Mouse (Mus musculus): ENCODE results near the gene Fndc3b. TPM values are rescaled to one million over a fixed set of nuclear protein-coding genes. Genes with fewer than 3 reads are reported as not detected.

The Fndc3b gene
- polyA plus RNA-seq, 1 experiment, result 23.7 TPM

GRCm38 (mm10) chr3:27604629-27605028 is 106.5 kb downstream of the Fndc3b start:
- Histone ChIP-seq H3K36me3 (ENCODE audit: control insufficient read depth, insufficient read depth) (peaks cover 5% of the 10 kb centered on the region), H3K4me3 (ENCODE audit: insufficient read depth, poor library complexity, severe bottlenecking) (no peak overlapping the region), H3ac (ENCODE audit: control insufficient read depth, insufficient read length, low read depth) (no peak overlapping the region), H3K79me2 (ENCODE audit: control insufficient read depth, insufficient read depth) (peaks cover 96% of the 10 kb centered on the region), H3K27me3 (ENCODE audit: control insufficient read depth, insufficient read depth, insufficient read length) (no peaks in the 10 kb centered on the region), H3K79me3 (ENCODE audit: low read depth) (peaks cover 52% of the 10 kb centered on the region)
- no peak for TF ChIP-seq CEBPB (IDR thresholded peaks at IDR 0.05; ENCODE audit: low read depth)

- H3K79me3 ChIP-seq (ENCODE audit: low read depth), result peaks cover 56% of the 10 kb centered on the region
- H3K4me3 ChIP-seq (ENCODE audit: insufficient read depth, poor library complexity, severe bottlenecking), result no peak overlapping the region
- peaks cover 96% of the 10 kb centered on the region for H3K79me2 ChIP-seq (ENCODE audit: control insufficient read depth, insufficient read depth)
- H3K36me3 ChIP-seq (ENCODE audit: control insufficient read depth, insufficient read depth), result peaks cover 5% of the 10 kb centered on the region
- no peak for TF ChIP-seq MAX (IDR thresholded peaks at IDR 0.05)
- TF ChIP-seq FOSL1 (IDR thresholded peaks at IDR 0.05; ENCODE audit: insufficient read depth, low read length, poor library complexity, severe bottlenecking), result no peak
- TF ChIP-seq MYOD1 (IDR thresholded peaks at IDR 0.05; ENCODE audit: control insufficient read depth, insufficient read length, low read depth), result no peak
- TF ChIP-seq CEBPB (IDR thresholded peaks at IDR 0.05; ENCODE audit: low read depth), result no peak
- no peak for TF ChIP-seq USF1 (IDR thresholded peaks at IDR 0.05; ENCODE audit: low read depth)
- no peak for TF ChIP-seq CTCF (IDR thresholded peaks at IDR 0.05; ENCODE audit: control insufficient read depth, insufficient read depth, insufficient read length)
- TF ChIP-seq MYOG (IDR thresholded peaks at IDR 0.05; ENCODE audit: control insufficient read depth, extremely low read depth, insufficient read length), result no peak
- no peak overlapping the region for H3ac ChIP-seq (ENCODE audit: control insufficient read depth, insufficient read length, low read depth)
- no peaks in the 10 kb centered on the region for H3K27me3 ChIP-seq (ENCODE audit: control insufficient read depth, insufficient read depth, insufficient read length)
Measured at GRCm38 (mm10) chr3:27603905-27604620, 107.0 kb downstream of the Fndc3b start.

GRCm38 (mm10) chr3:27600645-27601044 is 110.5 kb downstream of the Fndc3b start:
- H3K79me2 ChIP-seq (ENCODE audit: control insufficient read depth, insufficient read depth), result peaks cover 96% of the 10 kb centered on the region
- TF ChIP-seq CEBPB (IDR thresholded peaks at IDR 0.05; ENCODE audit: low read depth) (no peak), MYOD1 (IDR thresholded peaks at IDR 0.05; ENCODE audit: control insufficient read depth, insufficient read length, low read depth) (no peak), MAX (IDR thresholded peaks at IDR 0.05) (no peak), CTCF (IDR thresholded peaks at IDR 0.05; ENCODE audit: control insufficient read depth, insufficient read depth, insufficient read length) (no peak), FOSL1 (IDR thresholded peaks at IDR 0.05; ENCODE audit: insufficient read depth, low read length, poor library complexity, severe bottlenecking) (no peak)
- H3K4me3 ChIP-seq (ENCODE audit: insufficient read depth, poor library complexity, severe bottlenecking), result no peak overlapping the region
- peaks cover 5% of the 10 kb centered on the region for H3K36me3 ChIP-seq (ENCODE audit: control insufficient read depth, insufficient read depth)
- H3K79me3 ChIP-seq (ENCODE audit: low read depth), result peaks cover 54% of the 10 kb centered on the region
- no peak overlapping the region for H3ac ChIP-seq (ENCODE audit: control insufficient read depth, insufficient read length, low read depth)
- H3K27me3 ChIP-seq (ENCODE audit: control insufficient read depth, insufficient read depth, insufficient read length), result no peaks in the 10 kb centered on the region

GRCm38 (mm10) chr3:27600197-27600596 is 110.9 kb downstream of the Fndc3b start:
- Histone ChIP-seq H3K27me3 (ENCODE audit: control insufficient read depth, insufficient read depth, insufficient read length) (no peaks in the 10 kb centered on the region), H3K36me3 (ENCODE audit: control insufficient read depth, insufficient read depth) (peaks cover 5% of the 10 kb centered on the region), H3ac (ENCODE audit: control insufficient read depth, insufficient read length, low read depth) (no peak overlapping the region), H3K4me3 (ENCODE audit: insufficient read depth, poor library complexity, severe bottlenecking) (no peak overlapping the region), H3K79me2 (ENCODE audit: control insufficient read depth, insufficient read depth) (peaks cover 96% of the 10 kb centered on the region), H3K79me3 (ENCODE audit: low read depth) (peaks cover 51% of the 10 kb centered on the region)
- TF ChIP-seq MYOD1 (IDR thresholded peaks at IDR 0.05; ENCODE audit: control insufficient read depth, insufficient read length, low read depth) (no peak), USF1 (IDR thresholded peaks at IDR 0.05; ENCODE audit: low read depth) (no peak), MYOG (IDR thresholded peaks at IDR 0.05; ENCODE audit: control insufficient read depth, extremely low read depth, insufficient read length) (no peak), CTCF (IDR thresholded peaks at IDR 0.05; ENCODE audit: control insufficient read depth, insufficient read depth, insufficient read length) (no peak), CEBPB (IDR thresholded peaks at IDR 0.05; ENCODE audit: low read depth) (no peak), FOSL1 (IDR thresholded peaks at IDR 0.05; ENCODE audit: insufficient read depth, low read length, poor library complexity, severe bottlenecking) (no peak), MAX (IDR thresholded peaks at IDR 0.05) (no peak)

GRCm38 (mm10) chr3:27598437-27599382 is 112.4 kb downstream of the Fndc3b start:
- Histone ChIP-seq H3K27me3 (ENCODE audit: control insufficient read depth, insufficient read depth, insufficient read length) (no peaks in the 10 kb centered on the region), H3K4me3 (ENCODE audit: insufficient read depth, poor library complexity, severe bottlenecking) (no peak overlapping the region), H3K36me3 (ENCODE audit: control insufficient read depth, insufficient read depth) (peaks cover 5% of the 10 kb centered on the region), H3K79me3 (ENCODE audit: low read depth) (peaks cover 54% of the 10 kb centered on the region), H3ac (ENCODE audit: control insufficient read depth, insufficient read length, low read depth) (no peak overlapping the region), H3K79me2 (ENCODE audit: control insufficient read depth, insufficient read depth) (peaks cover 96% of the 10 kb centered on the region)
- TF ChIP-seq CEBPB (IDR thresholded peaks at IDR 0.05; ENCODE audit: low read depth) (no peak), MYOD1 (IDR thresholded peaks at IDR 0.05; ENCODE audit: control insufficient read depth, insufficient read length, low read depth) (no peak), MYOG (IDR thresholded peaks at IDR 0.05; ENCODE audit: control insufficient read depth, extremely low read depth, insufficient read length) (no peak), CTCF (IDR thresholded peaks at IDR 0.05; ENCODE audit: control insufficient read depth, insufficient read depth, insufficient read length) (no peak), FOSL1 (IDR thresholded peaks at IDR 0.05; ENCODE audit: insufficient read depth, low read length, poor library complexity, severe bottlenecking) (no peak)

All from C2C12 (cell line).